Mouse (Mus musculus): ENCODE measurements at regions not wholly inside any gene's neighbourhood (a gene's known extent, or its start where the extent isn't known, plus 50 kb on each side); places are given as distances from the start of the nearest gene placed in this dataset.

DNA sequence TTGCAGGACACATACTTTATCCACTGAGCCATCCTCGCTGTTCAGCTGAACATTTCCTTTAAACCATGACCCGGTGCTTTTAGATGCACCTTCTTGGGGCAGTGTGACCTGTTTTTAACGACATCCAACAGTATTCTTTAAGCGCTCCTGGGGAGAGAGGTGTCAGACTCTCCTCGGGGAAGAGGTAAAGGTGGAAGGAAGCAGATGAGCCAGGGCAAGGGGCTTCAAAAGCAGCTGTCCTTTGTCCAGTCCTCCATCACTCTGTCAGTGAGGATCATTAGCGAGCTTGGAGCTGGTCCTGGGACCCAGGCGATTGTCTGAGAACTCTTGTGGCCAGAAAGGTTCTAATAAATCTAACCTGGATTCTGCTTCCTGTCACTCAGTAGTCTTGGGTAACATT lies 72.4 kb upstream of the Lrig1 start:
- no peak for TF ChIP-seq CTCF (IDR thresholded peaks at IDR 0.05; ENCODE audit: control insufficient read depth, insufficient read depth, low read length)
- no peak for TF ChIP-seq POLR2A (IDR thresholded peaks at IDR 0.05; ENCODE audit: borderline replicate concordance, control insufficient read depth, low read depth, low read length)
- WGBS: 30% methylated on average over 7 of the region's 7 CpGs

DNA sequence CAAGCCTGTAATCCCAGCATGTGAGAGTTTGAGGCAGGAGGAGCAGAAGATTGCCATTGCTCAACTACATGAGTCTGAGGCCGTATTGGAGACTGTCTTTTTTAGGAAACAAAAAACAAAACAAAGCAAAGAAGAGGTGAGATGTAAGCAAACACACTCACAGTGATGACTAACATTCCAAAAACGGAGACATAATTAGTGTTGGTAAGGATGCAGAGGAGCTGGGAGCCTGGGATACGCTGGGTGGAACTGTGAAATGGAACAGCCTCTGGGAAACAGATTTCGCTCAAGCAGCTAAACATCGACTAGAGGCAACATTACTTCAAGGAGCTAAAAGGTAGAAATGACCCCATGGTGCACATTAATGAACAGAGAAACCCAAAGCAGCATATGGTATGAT lies 68.3 kb upstream of the Lrig1 start:
- no peaks in the 10 kb centered on the region for H3K4me1 ChIP-seq (ENCODE audit: control insufficient read depth, insufficient read depth, low read length)
- TF ChIP-seq CTCF (IDR thresholded peaks at IDR 0.05; ENCODE audit: control insufficient read depth, insufficient read depth, low read length): no peak
- no peak for TF ChIP-seq POLR2A (IDR thresholded peaks at IDR 0.05; ENCODE audit: borderline replicate concordance, control insufficient read depth, low read depth, low read length)
- WGBS: 77% methylated on average over 5 of the region's 5 CpGs

More for the DNA sequence above, 72.4 kb upstream of the Lrig1 start:
- no peak overlapping the region for H3K27ac ChIP-seq (ENCODE audit: control insufficient read depth, insufficient read depth, low read depth, low read length, poor library complexity)
- H3K4me3 ChIP-seq (replicated peaks; ENCODE audit: control insufficient read depth, low read depth, low read length): no peak overlapping the region
- no peaks in the 10 kb centered on the region for H3K4me1 ChIP-seq (ENCODE audit: control insufficient read depth, insufficient read depth, low read length)

DNA sequence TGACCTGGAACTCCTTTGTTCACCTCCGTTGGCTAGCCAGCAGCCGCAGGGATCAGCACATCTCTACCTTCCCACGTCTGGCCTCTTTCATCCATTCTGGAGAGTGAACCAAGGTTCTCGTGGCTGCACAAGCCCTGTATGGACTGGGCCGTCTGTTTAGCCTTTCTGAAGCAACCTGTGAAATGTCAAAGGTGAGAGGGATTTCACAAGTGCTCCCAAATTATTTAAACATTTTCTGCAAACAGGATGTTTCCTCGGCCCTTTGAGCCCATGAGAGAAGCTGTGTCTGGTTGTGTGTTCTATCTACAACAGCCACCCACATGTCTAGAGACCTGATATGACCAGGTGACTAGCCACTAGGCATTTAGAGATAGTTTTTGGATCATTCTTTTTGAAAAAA lies 65.8 kb upstream of the Lrig1 start:
- H3K4me1 ChIP-seq (ENCODE audit: control insufficient read depth, insufficient read depth, low read length): no peaks in the 10 kb centered on the region
- H3K4me3 ChIP-seq (replicated peaks; ENCODE audit: control insufficient read depth, low read depth, low read length): no peak overlapping the region
- WGBS: 74% methylated on average over 6 of the region's 6 CpGs
- H3K27ac ChIP-seq (ENCODE audit: control insufficient read depth, insufficient read depth, low read depth, low read length, poor library complexity): no peak overlapping the region
- no peak for TF ChIP-seq POLR2A (IDR thresholded peaks at IDR 0.05; ENCODE audit: borderline replicate concordance, control insufficient read depth, low read depth, low read length)
- TF ChIP-seq CTCF (IDR thresholded peaks at IDR 0.05; ENCODE audit: control insufficient read depth, insufficient read depth, low read length): no peak

More for the DNA sequence above, 68.3 kb upstream of the Lrig1 start:
- H3K4me3 ChIP-seq (replicated peaks; ENCODE audit: control insufficient read depth, low read depth, low read length): no peak overlapping the region
- no peak overlapping the region for H3K27ac ChIP-seq (ENCODE audit: control insufficient read depth, insufficient read depth, low read depth, low read length, poor library complexity)

DNA sequence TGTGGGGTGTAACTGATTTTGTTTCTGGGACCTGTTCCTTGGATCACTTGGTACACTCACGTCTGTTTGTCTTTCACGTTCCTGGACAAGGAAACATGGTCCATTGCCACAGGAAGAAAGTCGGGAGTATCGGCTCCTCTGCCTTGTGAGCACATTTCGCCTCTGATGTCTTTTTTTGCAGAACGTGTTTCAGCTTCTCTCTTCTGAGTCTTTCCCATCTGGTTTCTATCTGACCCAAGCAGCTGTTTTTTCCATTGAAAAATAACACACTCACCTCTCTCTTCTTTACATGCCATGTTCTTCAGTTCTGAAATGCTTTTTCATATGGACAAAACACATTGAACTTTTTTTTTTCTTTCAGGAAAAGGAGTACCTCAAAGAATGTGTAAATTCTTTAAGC lies 61.4 kb upstream of the Lrig1 start:
- 2% methylated on average over 6 of the region's 6 CpGs for WGBS
- Histone ChIP-seq H3K4me3 (replicated peaks; ENCODE audit: control insufficient read depth, low read depth, low read length) (no peak overlapping the region), H3K27ac (ENCODE audit: control insufficient read depth, insufficient read depth, low read depth, low read length, poor library complexity) (no peak overlapping the region), H3K4me1 (ENCODE audit: control insufficient read depth, insufficient read depth, low read length) (peaks cover 3% of the 10 kb centered on the region; the same call in 1 of the 2 replicates)
- no peak for TF ChIP-seq POLR2A (IDR thresholded peaks at IDR 0.05; ENCODE audit: borderline replicate concordance, control insufficient read depth, low read depth, low read length)
- no peak for TF ChIP-seq CTCF (IDR thresholded peaks at IDR 0.05; ENCODE audit: control insufficient read depth, insufficient read depth, low read length)

DNA sequence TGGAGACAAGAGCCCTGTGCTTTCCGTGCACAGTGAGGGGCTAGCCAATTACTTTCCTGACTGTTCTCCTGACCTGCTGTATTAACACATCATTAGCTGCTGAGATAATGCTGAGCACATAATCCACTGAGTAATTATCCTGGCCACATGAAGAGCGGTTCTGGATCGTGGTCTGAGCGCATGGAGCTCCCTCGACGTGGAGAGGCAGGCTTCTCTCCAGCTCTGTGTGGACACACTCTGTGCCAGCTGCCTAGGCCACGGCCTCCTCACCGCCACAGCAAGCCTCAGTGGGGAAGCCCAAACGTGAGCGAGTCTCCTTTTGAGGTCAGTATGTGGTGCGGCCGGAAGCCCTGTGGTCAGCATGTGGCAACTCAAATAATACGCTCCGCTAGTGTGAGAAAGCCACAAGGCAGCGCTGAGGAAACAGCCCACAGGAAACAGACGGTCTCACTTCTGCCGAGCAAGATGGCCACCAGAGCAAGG lies 60.7 kb upstream of the Lrig1 start:
- Histone ChIP-seq H3K4me3 (replicated peaks; ENCODE audit: control insufficient read depth, low read depth, low read length) (no peak overlapping the region), H3K27ac (ENCODE audit: control insufficient read depth, insufficient read depth, low read depth, low read length, poor library complexity) (no peak overlapping the region), H3K4me1 (ENCODE audit: control insufficient read depth, insufficient read depth, low read length) (peaks cover 3% of the 10 kb centered on the region; the same call in 1 of the 2 replicates)
- no peak for TF ChIP-seq POLR2A (IDR thresholded peaks at IDR 0.05; ENCODE audit: borderline replicate concordance, control insufficient read depth, low read depth, low read length)
- TF ChIP-seq CTCF (IDR thresholded peaks at IDR 0.05; ENCODE audit: control insufficient read depth, insufficient read depth, low read length): no peak
- 3% methylated on average over 17 of the region's 17 CpGs for whole genome bisulfite sequencing

DNA sequence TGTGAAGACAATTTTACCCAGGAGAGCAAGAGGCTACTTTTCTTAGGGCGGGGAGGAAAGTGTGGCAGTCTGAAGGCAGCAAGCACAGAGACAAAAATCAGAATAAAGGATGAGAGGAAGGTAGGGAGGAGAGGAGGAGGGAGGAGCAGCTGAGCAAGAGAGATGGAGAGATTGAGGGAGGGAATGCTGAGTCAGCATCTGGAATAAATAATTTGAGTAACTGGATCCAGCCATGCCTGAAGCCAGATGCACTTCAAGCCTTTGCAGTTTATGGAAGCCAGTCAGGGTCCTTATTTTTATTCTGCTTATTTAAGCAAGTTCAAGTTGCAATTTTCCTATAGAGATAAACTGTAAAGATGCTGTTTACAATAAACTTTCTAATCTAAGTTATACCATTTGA lies 59.7 kb upstream of the Lrig1 start:
- WGBS: 69% methylated on average over 1 of the region's 1 CpGs
- TF ChIP-seq POLR2A (IDR thresholded peaks at IDR 0.05; ENCODE audit: borderline replicate concordance, control insufficient read depth, low read depth, low read length) (no peak), CTCF (IDR thresholded peaks at IDR 0.05; ENCODE audit: control insufficient read depth, insufficient read depth, low read length) (no peak)
- no peak overlapping the region for H3K27ac ChIP-seq (ENCODE audit: control insufficient read depth, insufficient read depth, low read depth, low read length, poor library complexity)
- no peak overlapping the region for H3K4me3 ChIP-seq (replicated peaks; ENCODE audit: control insufficient read depth, low read depth, low read length)
- H3K4me1 ChIP-seq (ENCODE audit: control insufficient read depth, insufficient read depth, low read length): peaks cover 3% of the 10 kb centered on the region; the same call in 1 of the 2 replicates

DNA sequence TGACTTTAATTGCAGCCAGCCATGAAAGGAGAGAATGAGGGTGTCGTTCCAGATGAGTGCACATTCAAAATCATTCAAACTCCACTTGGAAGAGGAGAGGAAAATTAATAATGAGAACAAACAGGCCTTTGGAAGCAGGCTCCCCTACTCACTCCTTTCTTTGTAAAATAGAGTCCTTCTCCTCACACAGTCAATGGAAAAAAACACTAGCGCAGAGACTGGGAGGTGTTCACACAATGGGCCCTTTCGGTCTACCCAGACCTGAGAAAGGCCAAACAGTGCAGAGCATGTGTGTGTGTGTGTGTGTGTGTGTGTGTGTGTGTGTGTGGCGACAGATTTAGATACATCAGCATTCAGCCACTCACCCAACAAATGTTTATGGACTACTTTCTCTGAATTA lies 56.0 kb upstream of the Lrig1 start:
- WGBS: 80% methylated on average over 4 of the region's 4 CpGs
- Histone ChIP-seq H3K4me3 (replicated peaks; ENCODE audit: control insufficient read depth, low read depth, low read length) (no peak overlapping the region), H3K27ac (ENCODE audit: control insufficient read depth, insufficient read depth, low read depth, low read length, poor library complexity) (no peak overlapping the region), H3K4me1 (ENCODE audit: control insufficient read depth, insufficient read depth, low read length) (peaks cover 3% of the 10 kb centered on the region; the same call in 1 of the 2 replicates)
- TF ChIP-seq CTCF (IDR thresholded peaks at IDR 0.05; ENCODE audit: control insufficient read depth, insufficient read depth, low read length) (no peak), POLR2A (IDR thresholded peaks at IDR 0.05; ENCODE audit: borderline replicate concordance, control insufficient read depth, low read depth, low read length) (no peak)

DNA sequence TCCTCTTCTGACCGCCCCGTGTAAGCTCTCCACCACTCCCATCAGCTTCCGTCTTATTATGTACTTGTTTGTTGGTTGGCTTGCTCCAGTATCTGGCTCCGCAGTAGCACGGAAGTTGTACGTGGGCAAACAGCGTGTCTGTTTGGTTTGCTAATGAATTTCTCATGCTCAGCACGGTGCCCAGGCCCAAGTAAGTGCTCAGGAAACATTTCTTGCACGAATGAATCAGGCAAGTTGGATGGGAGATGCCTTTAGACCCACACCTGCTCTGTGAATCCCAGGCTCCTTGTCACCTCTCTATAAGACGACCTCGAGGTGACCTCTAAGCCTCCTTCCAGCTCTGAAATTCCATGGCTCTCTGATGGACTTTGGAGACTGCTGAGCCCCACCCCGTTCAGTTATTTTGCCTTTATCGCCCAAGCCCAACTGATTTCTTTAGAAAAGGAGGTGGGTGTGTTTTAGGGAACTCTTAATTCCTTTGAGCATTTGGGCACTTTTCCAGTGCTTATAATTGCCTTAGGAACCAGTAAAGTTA lies 55.4 kb upstream of the Lrig1 start:
- H3K4me1 ChIP-seq (ENCODE audit: control insufficient read depth, insufficient read depth, low read length): peaks cover under 1% of the 10 kb centered on the region; the same call in 1 of the 2 replicates
- H3K4me3 ChIP-seq (replicated peaks; ENCODE audit: control insufficient read depth, low read depth, low read length): no peak overlapping the region
- TF ChIP-seq POLR2A (IDR thresholded peaks at IDR 0.05; ENCODE audit: borderline replicate concordance, control insufficient read depth, low read depth, low read length) (no peak), CTCF (IDR thresholded peaks at IDR 0.05; ENCODE audit: control insufficient read depth, insufficient read depth, low read length) (no peak)
- no peak overlapping the region for H3K27ac ChIP-seq (ENCODE audit: control insufficient read depth, insufficient read depth, low read depth, low read length, poor library complexity)
- WGBS: 76% methylated on average over 13 of the region's 13 CpGs

DNA sequence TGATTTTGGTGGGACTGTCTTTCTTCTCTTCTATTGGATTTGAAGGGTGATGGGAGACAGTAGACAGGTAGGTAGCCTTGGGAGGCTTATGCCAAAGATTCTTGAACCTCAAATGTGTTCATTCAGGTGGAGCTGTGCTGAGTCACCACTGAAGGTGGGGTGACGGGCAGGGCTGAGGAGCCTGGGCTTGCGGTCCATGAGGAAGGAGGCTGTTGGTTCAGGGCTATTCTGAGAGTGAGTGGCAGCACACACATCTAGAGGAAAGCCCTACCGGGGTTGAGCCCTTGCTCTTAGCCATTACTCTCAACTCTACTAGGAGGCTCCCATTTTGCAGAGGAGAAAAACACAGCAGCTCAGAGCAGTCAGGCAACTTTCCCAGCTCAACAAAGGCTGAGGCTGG lies 54.6 kb upstream of the Lrig1 start:
- Histone ChIP-seq H3K27ac (ENCODE audit: control insufficient read depth, insufficient read depth, low read depth, low read length, poor library complexity) (no peak overlapping the region), H3K4me3 (replicated peaks; ENCODE audit: control insufficient read depth, low read depth, low read length) (no peak overlapping the region), H3K4me1 (ENCODE audit: control insufficient read depth, insufficient read depth, low read length) (no peaks in the 10 kb centered on the region)
- TF ChIP-seq POLR2A (IDR thresholded peaks at IDR 0.05; ENCODE audit: borderline replicate concordance, control insufficient read depth, low read depth, low read length) (no peak), CTCF (IDR thresholded peaks at IDR 0.05; ENCODE audit: control insufficient read depth, insufficient read depth, low read length) (no peak)
- WGBS: 29% methylated on average over 3 of the region's 3 CpGs

Data from bone marrow, adult 2 months (tissue).